21 mouse cellular contexts compared by ENCODE assay signal in genomic region chr3:131322081-131322815, GRCm38 (mm10). TPM values are rescaled to one million over a fixed set of nuclear protein-coding genes. Genes with fewer than 3 reads are reported as not detected.
DNase-seq lines count a peak whose midpoint lies in the region; ATAC-seq and TF ChIP-seq lines count a peak whose summit lies in the region.
"Had no signal": no experiment of that assay in that cellular context is flagged by ENCODE, and none has a peak within 500 bp of the region (broad histone marks: within the 10 kb centered on the region; RNA-seq: fewer than 3 reads in every experiment).

No protein-coding gene starts in this region.

- no peaks in the 10 kb centered on the region for H3K36me3 ChIP-seq in limb, embryonic 13.5 days
- no peaks in the 10 kb centered on the region for H3K36me3 ChIP-seq in limb, embryonic 10.5 days
- no peaks in the 10 kb centered on the region for H3K36me3 ChIP-seq in testis, adult 2 months (ENCODE audit: control insufficient read depth, insufficient read depth, low read length)
- H3K36me3 ChIP-seq: embryonic facial prominence, embryonic 12.5 days; forebrain, embryonic 12.5 days; heart, embryonic 15.5 days had no signal

- H3K4me2 ChIP-seq in limb, embryonic 13.5 days (replicated peaks), result no peak overlapping the region
- H3K4me2 ChIP-seq: embryonic facial prominence, embryonic 12.5 days; forebrain, embryonic 12.5 days; heart, embryonic 11.5 days; heart, embryonic 15.5 days had no signal

- H3K27me3 ChIP-seq in limb, embryonic 13.5 days, result no peaks in the 10 kb centered on the region
- H3K27me3 ChIP-seq in limb, embryonic 10.5 days (ENCODE audit: low read depth, poor library complexity, severe bottlenecking), result peaks cover 6% of the 10 kb centered on the region; the same call in 1 of the 2 replicates
- H3K27me3 ChIP-seq in testis, adult 2 months (ENCODE audit: control insufficient read depth, insufficient read depth, low read length), result no peaks in the 10 kb centered on the region
- H3K27me3 ChIP-seq: CH12.LX; embryonic facial prominence, embryonic 12.5 days; forebrain, embryonic 12.5 days; heart, embryonic 15.5 days had no signal

- H3K27ac ChIP-seq in limb, embryonic 13.5 days, result no peak overlapping the region
- H3K27ac ChIP-seq in limb, embryonic 10.5 days, result no peak overlapping the region
- peak overlapping the region; percentile 26; the same call in 1 of the 2 replicates for H3K27ac ChIP-seq in testis, adult 2 months (ENCODE audit: control insufficient read depth, insufficient read depth, low read depth, low read length)
- H3K27ac ChIP-seq: embryonic facial prominence, embryonic 12.5 days; forebrain, embryonic 12.5 days; heart, adult 2 months; heart, embryonic 15.5 days; hindbrain, postnatal 0 days had no signal

- TF ChIP-seq CTCF in testis, adult 2 months (IDR thresholded peaks at IDR 0.05; ENCODE audit: control insufficient read depth, insufficient read depth, insufficient replicate concordance, low read depth, low read length), result no peak

- 42% methylated on average over 14 of the region's 14 CpGs for WGBS in limb, embryonic 13.5 days
- WGBS in limb, embryonic 10.5 days, result 74% methylated on average over 14 of the region's 14 CpGs

- no peak overlapping the region for H3K9ac ChIP-seq in limb, embryonic 13.5 days
- H3K9ac ChIP-seq: embryonic facial prominence, embryonic 12.5 days; forebrain, embryonic 12.5 days; heart, embryonic 15.5 days had no signal

- no peak overlapping the region for H3K4me3 ChIP-seq in limb, embryonic 13.5 days
- no peak overlapping the region for H3K4me3 ChIP-seq in limb, embryonic 10.5 days
- H3K4me3 ChIP-seq in testis, adult 2 months (ENCODE audit: control insufficient read depth, low read depth, low read length), result no peak overlapping the region
- H3K4me3 ChIP-seq: embryonic facial prominence, embryonic 12.5 days; forebrain, embryonic 12.5 days; heart, adult 2 months; heart, embryonic 15.5 days had no signal

- 0 out of 2 replicates have a peak, but pooled peaks have one; percentile 66 for ATAC-seq in limb, embryonic 13.5 days (ENCODE audit: low FRiP score, low read depth)
- no peak for ATAC-seq in activated CD4-positive, CD25-positive, alpha-beta regulatory T cell, adult 4 months
- ATAC-seq: forebrain, embryonic 16.5 days; hindbrain, postnatal 0 days had no signal

- H3K4me1 ChIP-seq in limb, embryonic 13.5 days, result peaks cover 35% of the 10 kb centered on the region
- H3K4me1 ChIP-seq in limb, embryonic 10.5 days, result peaks cover 13% of the 10 kb centered on the region
- H3K4me1 ChIP-seq in testis, adult 2 months (ENCODE audit: control insufficient read depth, insufficient read depth, low read length), result 0 out of 2 replicates have a peak, but pooled peaks cover 4% of the 10 kb centered on the region
- H3K4me1 ChIP-seq: forebrain, embryonic 12.5 days had no signal

- no peak for TF ChIP-seq POLR2A in testis, adult 2 months (IDR thresholded peaks at IDR 0.05; ENCODE audit: control insufficient read depth, low read depth, low read length)

- no peak for DNase-seq in limb, embryonic 10.5 days (ENCODE audit: low spot score)
- no peak for DNase-seq in testis, postnatal 10 days (ENCODE audit: low spot score)
- DNase-seq in ZHBTc4 (ENCODE audit: low read depth, low spot score), result peak; percentile 71
- no peak for DNase-seq in spleen, adult 12 weeks (ENCODE audit: low spot score)
- DNase-seq: adrenal gland, adult 8-10 months; cerebellum, adult 11 months; cerebellum, adult 8-10 months; cerebellum, postnatal 14 days; gastrocnemius, postnatal 10 days; heart, adult 2 months; heart, postnatal 36 days had no signal

- no peaks in the 10 kb centered on the region for H3K9me3 ChIP-seq in limb, embryonic 13.5 days
- no peaks in the 10 kb centered on the region for H3K9me3 ChIP-seq in limb, embryonic 10.5 days (replicated peaks)
- H3K9me3 ChIP-seq: embryonic facial prominence, embryonic 12.5 days; forebrain, embryonic 12.5 days; heart, embryonic 15.5 days had no signal

RNA-seq across cellular contexts. Expression of gene Cyp2u1, which starts 19.2 kb away (rescaled TPM):
- 2.5 and 2.6 TPM in 2 replicates for polyA plus RNA-seq in limb, embryonic 13.5 days (2015; fragmentation: Nextera tagmentation; extraction: Ambion mirVana)
- 0.72 and 1.1 TPM in 2 replicates for polyA plus RNA-seq in limb, embryonic 10.5 days (2016; fragmentation: Nextera tagmentation; extraction: Ambion mirVana)
- 4.6 and 4.7 TPM in 2 replicates for polyA plus RNA-seq in testis, adult 2 months (2012; rRNA removed)
- 1 to 10 TPM in 1 of 2 experiments, under 1 TPM in 1; 0.98 to 1.0 TPM for polyA plus RNA-seq in activated CD4-positive, CD25-positive, alpha-beta regulatory T cell, adult 4 months (2017; shearing (Covaris generic))

RNA-seq across cellular contexts. Expression of gene Hadh, which starts 50.3 kb away (rescaled TPM):
- polyA plus RNA-seq in limb, embryonic 13.5 days (2015; fragmentation: Nextera tagmentation; extraction: Ambion mirVana), result 112 and 118 TPM in 2 replicates
- polyA plus RNA-seq in limb, embryonic 10.5 days (2016; fragmentation: Nextera tagmentation; extraction: Ambion mirVana), result 80.6 and 86.0 TPM in 2 replicates
- 30.2 and 36.2 TPM in 2 replicates for polyA plus RNA-seq in testis, adult 2 months (2012; rRNA removed)
- polyA plus RNA-seq in activated CD4-positive, CD25-positive, alpha-beta regulatory T cell, adult 4 months (2017; shearing (Covaris generic)), result 10 to 100 TPM; 74.7 to 79.3 TPM
